Comparison of ENCODE assay signal across 9 mouse cellular contexts in genomic region chr12:112144377-112145115, GRCm38 (mm10). TPM values are rescaled to one million over a fixed set of nuclear protein-coding genes. Genes with fewer than 3 reads are reported as not detected.
A peak's percentile ranks its signal among the peaks of the same experiment; 100 is the strongest.
DNase-seq lines count a peak whose midpoint lies in the region; ATAC-seq lines count a peak whose summit lies in the region.
"Had no signal": no experiment of that assay in that cellular context is flagged by ENCODE, and none has a peak within 500 bp of the region (broad histone marks: within the 10 kb centered on the region; RNA-seq: fewer than 3 reads in every experiment).

No protein-coding gene starts in this region.

- no peak overlapping the region for H3K27ac ChIP-seq in heart, embryonic 13.5 days (replicated peaks)
- no peak overlapping the region for H3K27ac ChIP-seq in brown adipose tissue, adult 24 weeks (replicated peaks; ENCODE audit: low read depth, low read length)
- peak overlapping the region; percentile 30; the same call in 1 of the 2 replicates for H3K27ac ChIP-seq in hindbrain, embryonic 15.5 days (replicated peaks)
- peak overlapping the region; percentile 69 for H3K27ac ChIP-seq in midbrain, embryonic 15.5 days

- H3K4me1 ChIP-seq in heart, embryonic 13.5 days, result peaks cover 43% of the 10 kb centered on the region
- peaks cover 2% of the 10 kb centered on the region; the same call in 1 of the 2 replicates for H3K4me1 ChIP-seq in brown adipose tissue, adult 24 weeks (ENCODE audit: control insufficient read depth, insufficient read depth, insufficient read length, low read length)
- H3K4me1 ChIP-seq in hindbrain, embryonic 15.5 days (replicated peaks), result peaks cover 57% of the 10 kb centered on the region
- peaks cover 52% of the 10 kb centered on the region for H3K4me1 ChIP-seq in midbrain, embryonic 15.5 days

- H3K36me3 ChIP-seq in heart, embryonic 13.5 days, result no peaks in the 10 kb centered on the region
- no peaks in the 10 kb centered on the region for H3K36me3 ChIP-seq in hindbrain, embryonic 15.5 days
- no peaks in the 10 kb centered on the region for H3K36me3 ChIP-seq in midbrain, embryonic 15.5 days (replicated peaks)

- peak overlapping the region; percentile 87 for H3K4me2 ChIP-seq in heart, embryonic 13.5 days
- H3K4me2 ChIP-seq in hindbrain, embryonic 15.5 days, result peak overlapping the region; percentile 89
- H3K4me2 ChIP-seq in midbrain, embryonic 15.5 days, result peak overlapping the region; percentile 82

- H3K9ac ChIP-seq in heart, embryonic 13.5 days, result no peak overlapping the region; the same call in 1 of the 2 replicates
- H3K9ac ChIP-seq in hindbrain, embryonic 15.5 days, result peak overlapping the region; percentile 47
- peak overlapping the region; percentile 62 for H3K9ac ChIP-seq in midbrain, embryonic 15.5 days

- no peak for ATAC-seq in heart, embryonic 13.5 days (ENCODE audit: extremely low read depth, insufficient number of reproducible peaks, low FRiP score, low TSS enrichment)
- ATAC-seq in hindbrain, embryonic 15.5 days (ENCODE audit: low FRiP score, low read depth), result no peak
- ATAC-seq in midbrain, embryonic 15.5 days (replicated peaks), result no peak

- intact Hi-C loops in heart, postnatal 36 days (cut with DNase I), result loop anchor here (1.0 to 5.0 kb wide), 7 partner anchors 56 to 399 kb away; no protein-coding TSS in a partner anchor

- H3K4me3 ChIP-seq in heart, embryonic 13.5 days, result peak overlapping the region; percentile 56
- H3K4me3 ChIP-seq in brown adipose tissue, adult 24 weeks (ENCODE audit: insufficient read depth, low read depth, low read length), result peak overlapping the region; percentile 63
- H3K4me3 ChIP-seq in hindbrain, embryonic 15.5 days, result peak overlapping the region; percentile 52
- peak overlapping the region; percentile 58 for H3K4me3 ChIP-seq in midbrain, embryonic 15.5 days

- no peak for DNase-seq in heart, postnatal 36 days
- no peak for DNase-seq in Muller cell, postnatal 12 days (ENCODE audit: inconsistent ontology term)
- no peak for DNase-seq in cerebellum, postnatal 14 days
- DNase-seq in T-cell, adult 2 months (ENCODE audit: low spot score), result no peak

- peaks cover 91% of the 10 kb centered on the region for H3K27me3 ChIP-seq in heart, embryonic 13.5 days (replicated peaks)
- H3K27me3 ChIP-seq in hindbrain, embryonic 15.5 days, result peaks cover 58% of the 10 kb centered on the region
- H3K27me3 ChIP-seq in midbrain, embryonic 15.5 days (replicated peaks), result peaks cover 37% of the 10 kb centered on the region

- WGBS in heart, embryonic 13.5 days, result under 1% methylated on average over 46 of the region's 46 CpGs
- under 1% methylated on average over 46 of the region's 46 CpGs for WGBS in hindbrain, embryonic 15.5 days
- under 1% methylated on average over 46 of the region's 46 CpGs for WGBS in midbrain, embryonic 15.5 days

- H3K9me3 ChIP-seq in heart, embryonic 13.5 days, result no peaks in the 10 kb centered on the region
- no peaks in the 10 kb centered on the region for H3K9me3 ChIP-seq in hindbrain, embryonic 15.5 days
- H3K9me3 ChIP-seq in midbrain, embryonic 15.5 days, result no peaks in the 10 kb centered on the region

RNA-seq across cellular contexts. Expression of gene Kif26a, which starts 1.5 kb away (rescaled TPM):
- 1.6 TPM in 2 replicates for polyA plus RNA-seq in heart, embryonic 13.5 days (2015; fragmentation: Nextera tagmentation; extraction: Ambion mirVana)
- 10 to 100 TPM; 13.8 to 15.5 TPM for total RNA-seq in heart, postnatal 36 days (2021)
- polyA plus RNA-seq in brown adipose tissue, adult 24 weeks (2012; ENCODE audit: insufficient read depth, insufficient read length, missing spikeins), result 1.9 and 3.2 TPM in 2 replicates
- polyA plus RNA-seq in hindbrain, embryonic 15.5 days (2015; fragmentation: Nextera tagmentation; extraction: Ambion mirVana), result 4.3 and 4.9 TPM in 2 replicates
- polyA plus RNA-seq in midbrain, embryonic 15.5 days (2015; fragmentation: Nextera tagmentation; extraction: Ambion mirVana), result 7.2 and 8.6 TPM in 2 replicates
- total RNA-seq: CH12.LX had no signal

RNA-seq across cellular contexts. Expression of gene Aspg, which starts 38.1 kb away (rescaled TPM):
- polyA plus RNA-seq in heart, embryonic 13.5 days (2015; fragmentation: Nextera tagmentation; extraction: Ambion mirVana), result 0.38 and 1.1 TPM in 2 replicates
- under 1 TPM; 0.57 to 0.69 TPM for total RNA-seq in heart, postnatal 36 days (2021)
- polyA plus RNA-seq in brown adipose tissue, adult 24 weeks (2012; ENCODE audit: insufficient read depth, insufficient read length, missing spikeins), result 60.4 and 84.2 TPM in 2 replicates
- polyA plus RNA-seq in hindbrain, embryonic 15.5 days (2015; fragmentation: Nextera tagmentation; extraction: Ambion mirVana), result 0.86 and 1.0 TPM in 2 replicates
- polyA plus RNA-seq in midbrain, embryonic 15.5 days (2015; fragmentation: Nextera tagmentation; extraction: Ambion mirVana), result 1.1 and 1.3 TPM in 2 replicates
- total RNA-seq: CH12.LX had no signal

Comparison
In these comparisons a context has a peak if more than half of its experiments do, and no peak if none do; other contexts are left out.
1. H3K27ac ChIP-seq: peak in hindbrain, embryonic 15.5 days (single experiment) and midbrain, embryonic 15.5 days (single experiment); none in heart, embryonic 13.5 days (single experiment) and brown adipose tissue, adult 24 weeks (single experiment).
2. RNA of gene Aspg, which starts 38.1 kb away (polyA plus RNA-seq): 60.4 to 84.2 TPM in brown adipose tissue, adult 24 weeks; 1.1 to 1.3 TPM in midbrain, embryonic 15.5 days, 0.38 to 1.1 TPM in heart, embryonic 13.5 days and 0.86 to 1.0 TPM in hindbrain, embryonic 15.5 days; every median in the first group is over 10 times any median in the second.
3. Peak in every context shown above with its lines, with median percentiles within 50 percentile points of each other: H3K4me2 ChIP-seq and H3K4me3 ChIP-seq.